Mouse (Mus musculus): Measurements from ENCODE around the gene Hist1h2bl.

- TF ChIP-seq CTCF (IDR thresholded peaks at IDR 0.05; ENCODE audit: extremely low read depth, insufficient read depth, low read length) (no peak), POLR2A (IDR thresholded peaks at IDR 0.05; ENCODE audit: extremely low read depth, insufficient read depth, low read length) (no peak)
Measured at GRCm38 (mm10) chr13:21752356-21752755, 36.4 kb upstream of the Hist1h2bl start.

Data from cortical plate, adult 2 months (tissue).